8 mouse cellular contexts compared by ENCODE assay signal in genomic region chr8:122720811-122721640, GRCm38 (mm10). TPM values are rescaled to one million over a fixed set of nuclear protein-coding genes. Genes with fewer than 3 reads are reported as not detected.
DNase-seq lines count a peak whose midpoint lies in the region; ATAC-seq lines count a peak whose summit lies in the region.

No protein-coding gene starts in this region.

- DNase-seq in left cerebral cortex, postnatal 4 days: peak; percentile 80
- DNase-seq in left cerebral cortex, adult 9 months (ENCODE audit: low spot score in 2 of 2): no peak
- DNase-seq in forebrain, embryonic 10.5 days (ENCODE audit: extremely low spot score, low spot score): no peak
- no peak for DNase-seq in gastrocnemius, adult 18-20 months (ENCODE audit: low spot score)
- DNase-seq in frontal cortex, postnatal 10 days (ENCODE audit: low spot score in 2 of 2): no peak
- DNase-seq in Muller cell, postnatal 12 days (ENCODE audit: inconsistent ontology term): no peak

- H3K4me3 ChIP-seq in forebrain, embryonic 10.5 days: peak overlapping the region; percentile 34; the same call in 1 of the 2 replicates
- H3K4me3 ChIP-seq in intestine, embryonic 16.5 days (ENCODE audit: low read length): no peak overlapping the region
- no peak overlapping the region for H3K4me3 ChIP-seq in midbrain, embryonic 13.5 days (replicated peaks)

- no peaks in the 10 kb centered on the region for H3K36me3 ChIP-seq in forebrain, embryonic 10.5 days (replicated peaks)
- H3K36me3 ChIP-seq in intestine, embryonic 16.5 days (ENCODE audit: control insufficient read depth, insufficient read depth, low read length): no peaks in the 10 kb centered on the region
- H3K36me3 ChIP-seq in midbrain, embryonic 13.5 days: no peaks in the 10 kb centered on the region

- peaks cover 61% of the 10 kb centered on the region for H3K27me3 ChIP-seq in forebrain, embryonic 10.5 days (ENCODE audit: poor library complexity, severe bottlenecking)
- H3K27me3 ChIP-seq in intestine, embryonic 16.5 days (replicated peaks; ENCODE audit: control insufficient read depth, insufficient read depth, low read length): peaks cover 3% of the 10 kb centered on the region; the same call in 1 of the 2 replicates
- H3K27me3 ChIP-seq in midbrain, embryonic 13.5 days: peaks cover 7% of the 10 kb centered on the region

- no peaks in the 10 kb centered on the region for H3K9me3 ChIP-seq in forebrain, embryonic 10.5 days
- H3K9me3 ChIP-seq in intestine, embryonic 16.5 days (ENCODE audit: control insufficient read depth, low read length): no peaks in the 10 kb centered on the region
- H3K9me3 ChIP-seq in midbrain, embryonic 13.5 days: no peaks in the 10 kb centered on the region

- intact Hi-C loops in left cerebral cortex, postnatal 4 days (cut with DNase I): no loop called here

- ATAC-seq in intestine, embryonic 16.5 days: peak; percentile 34; the same call in 1 of the 2 replicates
- ATAC-seq in midbrain, embryonic 13.5 days: peak; percentile 65

- no peak overlapping the region for H3K9ac ChIP-seq in intestine, embryonic 16.5 days (ENCODE audit: low read depth, low read length)
- peak overlapping the region; percentile 45; the same call in 1 of the 2 replicates for H3K9ac ChIP-seq in midbrain, embryonic 13.5 days (replicated peaks)

- no peak overlapping the region for H3K4me2 ChIP-seq in intestine, embryonic 16.5 days (ENCODE audit: low read depth, low read length)
- H3K4me2 ChIP-seq in midbrain, embryonic 13.5 days (replicated peaks): peak overlapping the region; percentile 37

- 70% methylated on average over 14 of the region's 14 CpGs for WGBS in forebrain, embryonic 10.5 days
- WGBS in intestine, embryonic 16.5 days: 60% methylated on average over 14 of the region's 14 CpGs
- WGBS in midbrain, embryonic 13.5 days: 57% methylated on average over 14 of the region's 14 CpGs

- peaks cover 18% of the 10 kb centered on the region for H3K4me1 ChIP-seq in forebrain, embryonic 10.5 days
- H3K4me1 ChIP-seq in intestine, embryonic 16.5 days (ENCODE audit: control insufficient read depth, insufficient read depth, low read length): peaks cover 4% of the 10 kb centered on the region; the same call in 1 of the 2 replicates
- peaks cover 36% of the 10 kb centered on the region for H3K4me1 ChIP-seq in midbrain, embryonic 13.5 days (replicated peaks)

- 0 out of 2 replicates have a peak overlapping the region, but pooled peaks have one; percentile 5 for H3K27ac ChIP-seq in forebrain, embryonic 10.5 days
- H3K27ac ChIP-seq in intestine, embryonic 16.5 days (ENCODE audit: low read length): no peak overlapping the region
- H3K27ac ChIP-seq in midbrain, embryonic 13.5 days: peak overlapping the region; percentile 91

RNA-seq across cellular contexts. Expression of gene Cbfa2t3, which starts 22.1 kb away (rescaled TPM):
- total RNA-seq in left cerebral cortex, postnatal 4 days (2021): 10 to 100 TPM; 20.7 to 20.8 TPM
- 1.6 and 2.4 TPM in 2 replicates for polyA plus RNA-seq in forebrain, embryonic 10.5 days (2016; fragmentation: Nextera tagmentation; extraction: Ambion mirVana)
- 4.1 and 5.2 TPM in 2 replicates for polyA plus RNA-seq in intestine, embryonic 16.5 days (2015; fragmentation: Nextera tagmentation; extraction: Ambion mirVana)
- polyA plus RNA-seq in midbrain, embryonic 13.5 days (2015; fragmentation: Nextera tagmentation; extraction: Ambion mirVana): 20.2 and 20.9 TPM in 2 replicates
- 10 to 100 TPM; 16.1 to 25.9 TPM for total RNA-seq in gastrocnemius, adult 18-20 months (2021)

RNA-seq across cellular contexts. Expression of gene Acsf3, which starts 54.3 kb away (rescaled TPM):
- total RNA-seq in left cerebral cortex, postnatal 4 days (2021): 10 to 100 TPM; 17.4 to 17.8 TPM
- 19.0 and 19.1 TPM in 2 replicates for polyA plus RNA-seq in forebrain, embryonic 10.5 days (2016; fragmentation: Nextera tagmentation; extraction: Ambion mirVana)
- polyA plus RNA-seq in intestine, embryonic 16.5 days (2015; fragmentation: Nextera tagmentation; extraction: Ambion mirVana): 31.4 and 34.5 TPM in 2 replicates
- 17.9 and 18.7 TPM in 2 replicates for polyA plus RNA-seq in midbrain, embryonic 13.5 days (2015; fragmentation: Nextera tagmentation; extraction: Ambion mirVana)
- 10 to 100 TPM; 12.4 to 12.9 TPM for total RNA-seq in gastrocnemius, adult 18-20 months (2021)
